Comparison of ENCODE assay signal across 31 mouse cellular contexts in genomic region chr10:86785396-86785795, GRCm38 (mm10). TPM values are rescaled to one million over a fixed set of nuclear protein-coding genes. Genes with fewer than 3 reads are reported as not detected.
A peak's percentile ranks its signal among the peaks of the same experiment; 100 is the strongest.
DNase-seq lines count a peak whose midpoint lies in the region; ATAC-seq and TF ChIP-seq lines count a peak whose summit lies in the region.
"Had no signal": no experiment of that assay in that cellular context is flagged by ENCODE, and none has a peak within 500 bp of the region (broad histone marks: within the 10 kb centered on the region; RNA-seq: fewer than 3 reads in every experiment).

No protein-coding gene starts in this region.

- H3K9me3 ChIP-seq in heart, embryonic 12.5 days (replicated peaks) = no peaks in the 10 kb centered on the region
- no peaks in the 10 kb centered on the region for H3K9me3 ChIP-seq in kidney, embryonic 16.5 days (ENCODE audit: low read length)
- H3K9me3 ChIP-seq: embryonic facial prominence, embryonic 10.5 days; embryonic facial prominence, embryonic 13.5 days; forebrain, embryonic 12.5 days; forebrain, embryonic 15.5 days; heart, embryonic 13.5 days had no signal

- H3K36me3 ChIP-seq in heart, embryonic 12.5 days = no peaks in the 10 kb centered on the region
- H3K36me3 ChIP-seq in kidney, embryonic 16.5 days (ENCODE audit: insufficient read depth, low read length) = no peaks in the 10 kb centered on the region
- H3K36me3 ChIP-seq: embryonic facial prominence, embryonic 10.5 days; embryonic facial prominence, embryonic 13.5 days; forebrain, embryonic 12.5 days; forebrain, embryonic 15.5 days; heart, embryonic 13.5 days had no signal

- H3K4me3 ChIP-seq in heart, embryonic 12.5 days = no peak overlapping the region
- H3K4me3 ChIP-seq in kidney, embryonic 16.5 days (ENCODE audit: low read length) = no peak overlapping the region
- H3K4me3 ChIP-seq in cerebellum, adult 2 months (replicated peaks; ENCODE audit: insufficient read depth, low read depth, low read length) = no peak overlapping the region
- H3K4me3 ChIP-seq: embryonic facial prominence, embryonic 10.5 days; embryonic facial prominence, embryonic 13.5 days; erythroblast, embryonic 14.5 days; forebrain, embryonic 12.5 days; forebrain, embryonic 15.5 days; heart, embryonic 13.5 days had no signal

- WGBS in heart, embryonic 12.5 days = 68% methylated on average over 2 of the region's 2 CpGs
- WGBS in kidney, embryonic 16.5 days = 56% methylated on average over 2 of the region's 2 CpGs
- 59% methylated on average over 2 of the region's 2 CpGs for WGBS in cerebellum, adult 2 months

- DNase-seq in adrenal gland, adult (ENCODE audit: inconsistent age in 2 of 2, low spot score in 1 of 2) = peak; percentile 18 to 42
- no peak for DNase-seq in adrenal gland, adult 8-10 months
- DNase-seq in heart, adult 11 months = peak; percentile 82
- DNase-seq in kidney, adult 8-10 months = peak; percentile 28 to 37
- peak; percentile 30 for DNase-seq in kidney, postnatal 14 days
- no peak for DNase-seq in cerebellum, adult 2 months
- DNase-seq: adrenal gland, postnatal 10 days; adrenal gland, postnatal 36 days; cerebellum, adult 18-20 months; cerebellum, adult 9-11 months; cerebellum, postnatal 25 days; embryo, embryonic 11 days; gastrocnemius, postnatal 10 days; heart, adult 18-20 months; heart, postnatal 14 days; heart, postnatal 4 days had no signal

- TF ChIP-seq CTCF in cerebellum, adult 2 months (IDR thresholded peaks at IDR 0.05; ENCODE audit: borderline replicate concordance, insufficient read depth, low read depth, low read length) = no peak

- no peak overlapping the region for H3K9ac ChIP-seq in heart, embryonic 12.5 days
- no peak overlapping the region for H3K9ac ChIP-seq in kidney, embryonic 16.5 days (replicated peaks; ENCODE audit: low read length)
- H3K9ac ChIP-seq: embryonic facial prominence, embryonic 13.5 days; forebrain, embryonic 12.5 days; forebrain, embryonic 15.5 days; heart, embryonic 13.5 days; hindbrain, embryonic 14.5 days had no signal

- no peaks in the 10 kb centered on the region for H3K27me3 ChIP-seq in heart, embryonic 12.5 days (replicated peaks)
- H3K27me3 ChIP-seq in kidney, embryonic 16.5 days (ENCODE audit: insufficient read depth, low read length) = 0 out of 2 replicates have a peak, but pooled peaks cover 3% of the 10 kb centered on the region
- H3K27me3 ChIP-seq in cerebellum, adult 2 months (ENCODE audit: control insufficient read depth, insufficient read depth, low read length) = no peaks in the 10 kb centered on the region
- H3K27me3 ChIP-seq: embryonic facial prominence, embryonic 13.5 days; forebrain, embryonic 12.5 days; forebrain, embryonic 15.5 days; heart, embryonic 13.5 days had no signal

- H3K4me2 ChIP-seq in heart, embryonic 12.5 days = no peak overlapping the region
- H3K4me2 ChIP-seq in kidney, embryonic 16.5 days (replicated peaks; ENCODE audit: low read depth, low read length) = no peak overlapping the region
- H3K4me2 ChIP-seq: embryonic facial prominence, embryonic 13.5 days; forebrain, embryonic 12.5 days; forebrain, embryonic 15.5 days; heart, embryonic 13.5 days; hindbrain, embryonic 14.5 days had no signal

- no peak overlapping the region for H3K27ac ChIP-seq in heart, embryonic 12.5 days (ENCODE audit: poor library complexity, severe bottlenecking)
- no peak overlapping the region for H3K27ac ChIP-seq in kidney, embryonic 16.5 days (ENCODE audit: low read length)
- no peak overlapping the region for H3K27ac ChIP-seq in cerebellum, adult 2 months (ENCODE audit: insufficient read depth, low read length)
- H3K27ac ChIP-seq: embryonic facial prominence, embryonic 10.5 days; embryonic facial prominence, embryonic 13.5 days; forebrain, embryonic 12.5 days; forebrain, embryonic 15.5 days; heart, embryonic 13.5 days; hindbrain, embryonic 14.5 days; hindbrain, postnatal 0 days had no signal

- no peak for TF ChIP-seq POLR2A in cerebellum, adult 2 months (IDR thresholded peaks at IDR 0.05; ENCODE audit: borderline replicate concordance, insufficient read depth, low read length)

- ATAC-seq in heart, embryonic 12.5 days (ENCODE audit: insufficient number of reproducible peaks, low FRiP score) = no peak
- no peak for ATAC-seq in kidney, embryonic 16.5 days (ENCODE audit: low FRiP score, low TSS enrichment)
- ATAC-seq: activated CD4-positive, CD25-positive, alpha-beta regulatory T cell, adult 4 months; forebrain, embryonic 15.5 days; hindbrain, postnatal 0 days; inflammation-experienced regulatory T-cells, adult 6 months had no signal

- peaks cover 30% of the 10 kb centered on the region for H3K4me1 ChIP-seq in heart, embryonic 12.5 days (replicated peaks)
- peaks cover 7% of the 10 kb centered on the region; the same call in 1 of the 2 replicates for H3K4me1 ChIP-seq in kidney, embryonic 16.5 days (ENCODE audit: insufficient read depth, low read length)
- H3K4me1 ChIP-seq in cerebellum, adult 2 months (ENCODE audit: control insufficient read depth, insufficient read depth, low read length) = peaks cover 9% of the 10 kb centered on the region

RNA-seq across cellular contexts. Expression of gene Nt5dc3, which starts 6.6 kb away (rescaled TPM):
- 10 to 100 TPM; 44.4 to 80.1 (median 57.1) TPM for total RNA-seq in adrenal gland, adult 8-10 months (2022)
- 2.0 and 2.7 TPM in 2 replicates for polyA plus RNA-seq in heart, embryonic 12.5 days (2016; fragmentation: Nextera tagmentation; extraction: Ambion mirVana)
- polyA plus RNA-seq in kidney, embryonic 16.5 days (2015; fragmentation: Nextera tagmentation; extraction: Ambion mirVana) = 1.4 and 1.7 TPM in 2 replicates
- 44.2 and 48.9 TPM in 2 replicates for polyA plus RNA-seq in cerebellum, adult 2 months (2012; rRNA removed)

RNA-seq across cellular contexts. Expression of gene Gm49358, which starts 21.6 kb away (rescaled TPM):
- 10 to 100 TPM in 3 of 4 experiments, 1 to 10 TPM in 1; 6.1 to 31.4 (median 18.2) TPM for total RNA-seq in adrenal gland, adult 8-10 months (2022)
- not detected in 2 replicates for polyA plus RNA-seq in heart, embryonic 12.5 days (2016; fragmentation: Nextera tagmentation; extraction: Ambion mirVana)
- not detected in 2 replicates for polyA plus RNA-seq in kidney, embryonic 16.5 days (2015; fragmentation: Nextera tagmentation; extraction: Ambion mirVana)
- not detected in 2 replicates for polyA plus RNA-seq in cerebellum, adult 2 months (2012; rRNA removed)
- total RNA-seq: common myeloid progenitor, adult 5-6 weeks had no signal
- polyA plus RNA-seq: activated CD4-positive, CD25-positive, alpha-beta regulatory T cell, adult 4 months; embryonic facial prominence, embryonic 10.5 days; embryonic facial prominence, embryonic 13.5 days; erythroblast, embryonic 14.5 days; forebrain, embryonic 12.5 days; forebrain, embryonic 15.5 days; heart, embryonic 13.5 days; heart, embryonic 16.5 days; hindbrain, embryonic 11.5 days; hindbrain, postnatal 0 days; inflammation-experienced regulatory T-cells, adult 6 months had no signal

Comparison
In these comparisons a context has a peak if more than half of its experiments do, and no peak if none do; other contexts are left out.
1. DNase-seq: peak in adrenal gland, adult (2 of 2), heart, adult 11 months (single experiment), kidney, adult 8-10 months (2 of 2) and kidney, postnatal 14 days (single experiment); none in adrenal gland, adult 8-10 months (single experiment) and cerebellum, adult 2 months (0 of 2).
2. RNA of gene Nt5dc3, which starts 6.6 kb away (polyA plus RNA-seq): 44.2 to 48.9 TPM in cerebellum, adult 2 months; 2.0 to 2.7 TPM in heart, embryonic 12.5 days and 1.4 to 1.7 TPM in kidney, embryonic 16.5 days; every median in the first group is over 10 times any median in the second.